Mouse (Mus musculus) cerebellum, adult 8-10 months (tissue): ENCODE results near the gene Fbxl3.

Experiments
- DNase-seq: peaks from one replicate; pipeline ENCODE4 v3.0.0; 2022

The Fbxl3 gene

DNA sequence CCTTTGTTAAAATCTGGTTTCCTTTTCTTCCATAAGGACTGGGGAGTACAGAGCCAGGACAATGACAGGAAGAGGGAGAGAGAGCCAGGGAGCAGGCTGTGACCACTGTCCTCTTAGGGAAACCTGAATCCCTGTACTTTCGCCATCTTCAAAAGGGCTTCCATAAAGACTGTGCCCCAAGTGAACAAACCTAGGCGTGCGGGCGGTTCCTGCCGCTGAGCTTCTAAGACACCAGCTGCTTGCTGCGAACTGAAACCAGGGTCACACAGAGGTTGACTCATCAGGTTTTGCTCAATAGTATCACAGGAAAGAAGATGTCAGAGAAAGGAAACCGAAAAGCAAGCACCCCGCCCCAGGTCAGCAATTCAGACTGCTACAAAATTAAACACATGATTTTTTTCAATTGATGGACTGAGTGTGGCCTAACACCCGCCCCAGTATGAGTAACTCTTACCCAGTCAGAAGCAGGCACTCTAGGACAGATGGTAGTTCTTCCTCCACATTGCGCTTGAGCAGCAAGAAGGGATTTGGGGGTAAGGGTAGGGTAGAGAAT is 66.0 kb downstream of the Fbxl3 start:
- no peak for DNase-seq
